Mouse (Mus musculus): ENCODE data around the gene Crtac1. TPM values are rescaled to one million over a fixed set of nuclear protein-coding genes. Genes with fewer than 3 reads are reported as not detected.
A peak's percentile ranks its signal among the peaks of the same experiment; 100 is the strongest.

Gene Crtac1
- polyA plus RNA-seq, 1 experiment from 2014 or later, result 8.8 TPM

- Histone ChIP-seq H3K4me3 (no peak overlapping the region), H3K36me3 (replicated peaks) (no peaks in the 10 kb centered on the region), H3K4me1 (peaks cover 9% of the 10 kb centered on the region), H3K27me3 (replicated peaks; ENCODE audit: low read depth, poor library complexity, severe bottlenecking) (peaks cover 3% of the 10 kb centered on the region), H3K27ac (replicated peaks) (no peak overlapping the region), H3K9me3 (no peaks in the 10 kb centered on the region)
- no peak for DNase-seq (ENCODE audit: low spot score)
- 86% methylated on average over 8 of the region's 8 CpGs for whole genome bisulfite sequencing
Observed at GRCm38 (mm10) chr19:42260486-42260885, 171.1 kb downstream of the Crtac1 start.

GRCm38 (mm10) chr19:42258596-42258995 lies 173.0 kb downstream of the Crtac1 start:
- Histone ChIP-seq H3K4me3 (no peak overlapping the region), H3K36me3 (replicated peaks) (no peaks in the 10 kb centered on the region), H3K27me3 (replicated peaks; ENCODE audit: low read depth, poor library complexity, severe bottlenecking) (peaks cover 22% of the 10 kb centered on the region), H3K9me3 (no peaks in the 10 kb centered on the region), H3K27ac (replicated peaks) (no peak overlapping the region), H3K4me1 (peaks cover 11% of the 10 kb centered on the region)
- 75% methylated on average over 5 of the region's 5 CpGs for WGBS
- no peak for DNase-seq (ENCODE audit: low spot score)

- no peak overlapping the region for H3K27ac ChIP-seq (replicated peaks)
- no peak for DNase-seq (ENCODE audit: low spot score)
- WGBS, result 81% methylated on average over 3 of the region's 3 CpGs
- peaks cover 27% of the 10 kb centered on the region for H3K27me3 ChIP-seq (replicated peaks; ENCODE audit: low read depth, poor library complexity, severe bottlenecking)
- no peaks in the 10 kb centered on the region for H3K9me3 ChIP-seq
- peaks cover 11% of the 10 kb centered on the region for H3K4me1 ChIP-seq
- no peak overlapping the region for H3K4me3 ChIP-seq
- no peaks in the 10 kb centered on the region for H3K36me3 ChIP-seq (replicated peaks)
Observed at GRCm38 (mm10) chr19:42258031-42258430, 173.6 kb downstream of the Crtac1 start.

GRCm38 (mm10) chr19:42257241-42257635 lies 174.3 kb downstream of the Crtac1 start:
- H3K4me3 ChIP-seq, result no peak overlapping the region
- H3K27me3 ChIP-seq (replicated peaks; ENCODE audit: low read depth, poor library complexity, severe bottlenecking), result peaks cover 30% of the 10 kb centered on the region
- no peak overlapping the region for H3K27ac ChIP-seq (replicated peaks)
- no peak for DNase-seq (ENCODE audit: low spot score)
- peaks cover 11% of the 10 kb centered on the region for H3K4me1 ChIP-seq
- 88% methylated on average over 12 of the region's 12 CpGs for WGBS
- H3K36me3 ChIP-seq (replicated peaks), result no peaks in the 10 kb centered on the region
- no peaks in the 10 kb centered on the region for H3K9me3 ChIP-seq

GRCm38 (mm10) chr19:42256611-42257240 lies 174.9 kb downstream of the Crtac1 start:
- Histone ChIP-seq H3K27ac (replicated peaks) (no peak overlapping the region), H3K36me3 (replicated peaks) (no peaks in the 10 kb centered on the region), H3K9me3 (no peaks in the 10 kb centered on the region), H3K4me3 (no peak overlapping the region), H3K27me3 (replicated peaks; ENCODE audit: low read depth, poor library complexity, severe bottlenecking) (peaks cover 30% of the 10 kb centered on the region), H3K4me1 (peaks cover 11% of the 10 kb centered on the region)
- no peak for DNase-seq (ENCODE audit: low spot score)
- 86% methylated on average over 12 of the region's 12 CpGs for WGBS

GRCm38 (mm10) chr19:42255784-42256610 lies 175.6 kb downstream of the Crtac1 start:
- Histone ChIP-seq H3K36me3 (replicated peaks) (no peaks in the 10 kb centered on the region), H3K27me3 (replicated peaks; ENCODE audit: low read depth, poor library complexity, severe bottlenecking) (peaks cover 30% of the 10 kb centered on the region), H3K27ac (replicated peaks) (no peak overlapping the region; the same call in 1 of the 2 replicates), H3K4me1 (peaks cover 11% of the 10 kb centered on the region), H3K4me3 (peak overlapping the region; percentile 58), H3K9me3 (no peaks in the 10 kb centered on the region)
- WGBS, result 3% methylated on average over 39 of the region's 42 CpGs
- DNase-seq (ENCODE audit: low spot score), result peak; percentile 97

GRCm38 (mm10) chr19:42255438-42255783 lies 176.2 kb downstream of the Crtac1 start:
- Histone ChIP-seq H3K36me3 (replicated peaks) (no peaks in the 10 kb centered on the region), H3K27me3 (replicated peaks; ENCODE audit: low read depth, poor library complexity, severe bottlenecking) (peaks cover 30% of the 10 kb centered on the region), H3K4me3 (peak overlapping the region; percentile 58), H3K4me1 (peaks cover 11% of the 10 kb centered on the region), H3K27ac (replicated peaks) (no peak overlapping the region; the same call in 1 of the 2 replicates), H3K9me3 (no peaks in the 10 kb centered on the region)
- no peak for DNase-seq (ENCODE audit: low spot score)
- under 1% methylated on average over 23 of the region's 23 CpGs for WGBS

GRCm38 (mm10) chr19:42249976-42250914 lies 181.3 kb downstream of the Crtac1 start:
- Histone ChIP-seq H3K4me3 (no peak overlapping the region), H3K9me3 (no peaks in the 10 kb centered on the region), H3K36me3 (replicated peaks) (no peaks in the 10 kb centered on the region), H3K27ac (replicated peaks) (no peak overlapping the region), H3K27me3 (replicated peaks; ENCODE audit: low read depth, poor library complexity, severe bottlenecking) (peaks cover 25% of the 10 kb centered on the region), H3K4me1 (peaks cover 2% of the 10 kb centered on the region; the same call in 1 of the 2 replicates)
- no peak for DNase-seq (ENCODE audit: low spot score)
- 75% methylated on average over 11 of the region's 11 CpGs for WGBS

- WGBS, result 84% methylated on average over 3 of the region's 3 CpGs
Observed at GRCm38 (mm10) chr19:42247519-42247918, 184.1 kb downstream of the Crtac1 start, which contains the start of gene Golga7b. TSS of gene Golga7b (plus strand) at chr19:42247574.

GRCm38 (mm10) chr19:42246626-42247025 lies 185.0 kb downstream of the Crtac1 start:
- Histone ChIP-seq H3K9me3 (no peaks in the 10 kb centered on the region), H3K4me1 (peaks cover 8% of the 10 kb centered on the region), H3K36me3 (replicated peaks) (no peaks in the 10 kb centered on the region), H3K27ac (replicated peaks) (no peak overlapping the region), H3K4me3 (no peak overlapping the region), H3K27me3 (replicated peaks; ENCODE audit: low read depth, poor library complexity, severe bottlenecking) (no peaks in the 10 kb centered on the region)
- 47% methylated on average over 5 of the region's 5 CpGs for WGBS
- DNase-seq (ENCODE audit: low spot score), result no peak

More at GRCm38 (mm10) chr19:42247519-42247918, 184.1 kb downstream of the Crtac1 start, which contains the start of gene Golga7b:
- no peak for DNase-seq (ENCODE audit: low spot score)
- H3K9me3 ChIP-seq, result no peaks in the 10 kb centered on the region
- no peaks in the 10 kb centered on the region for H3K36me3 ChIP-seq (replicated peaks)
- H3K27ac ChIP-seq (replicated peaks), result no peak within 1 kb of the TSS
- no peak within 1 kb of the TSS for H3K4me3 ChIP-seq
- no peaks in the 10 kb centered on the region for H3K27me3 ChIP-seq (replicated peaks; ENCODE audit: low read depth, poor library complexity, severe bottlenecking)
- peaks cover 2% of the 10 kb centered on the region; the same call in 1 of the 2 replicates for H3K4me1 ChIP-seq

GRCm38 (mm10) chr19:42243401-42243800 lies 188.2 kb downstream of the Crtac1 start:
- H3K9me3 ChIP-seq, result no peaks in the 10 kb centered on the region
- H3K36me3 ChIP-seq (replicated peaks), result no peaks in the 10 kb centered on the region
- H3K4me3 ChIP-seq, result no peak overlapping the region
- DNase-seq (ENCODE audit: low spot score), result no peak
- 79% methylated on average over 3 of the region's 3 CpGs for WGBS
- H3K27me3 ChIP-seq (replicated peaks; ENCODE audit: low read depth, poor library complexity, severe bottlenecking), result no peaks in the 10 kb centered on the region
- peaks cover 15% of the 10 kb centered on the region for H3K4me1 ChIP-seq
- no peak overlapping the region for H3K27ac ChIP-seq (replicated peaks)

GRCm38 (mm10) chr19:42240881-42241280 lies 190.7 kb downstream of the Crtac1 start:
- DNase-seq (ENCODE audit: low spot score), result no peak
- 61% methylated on average over 8 of the region's 8 CpGs for WGBS
- Histone ChIP-seq H3K4me3 (no peak overlapping the region), H3K36me3 (replicated peaks) (no peaks in the 10 kb centered on the region), H3K27me3 (replicated peaks; ENCODE audit: low read depth, poor library complexity, severe bottlenecking) (no peaks in the 10 kb centered on the region), H3K9me3 (no peaks in the 10 kb centered on the region), H3K4me1 (peaks cover 22% of the 10 kb centered on the region), H3K27ac (replicated peaks) (no peak overlapping the region)

All from embryonic facial prominence, embryonic 10.5 days (tissue).